Mouse (Mus musculus) midbrain, embryonic 11.5 days (tissue): ENCODE results near the gene Grin2d. TPM values are rescaled to one million over a fixed set of nuclear protein-coding genes. Genes with fewer than 3 reads are reported as not detected.

Source experiments
- ATAC-seq: fragments of 200-750 bp; cut with Nextera tagmentation; 2 replicates; pipeline ENCODE4 v1.8.0; 2017; ENCODE audit warnings: moderate TSS enrichment, moderate library complexity; ENCODE audit not compliant: low FRiP score
- DNase-seq: peaks from one replicate; pipeline ENCODE4 v3.0.0; 2015; ENCODE audit warnings: low spot score; ENCODE audit errors: missing footprints
- H3K27ac ChIP-seq: fragments of 300-500 bp; sonication (generic); 2 replicates; pipeline ENCODE4 v1.5.1; 2014; ENCODE audit warnings: low read depth, low read length
- H3K27me3 ChIP-seq: fragments of 300-500 bp; sonication (generic); 2 replicates; pipeline ENCODE4 v1.6.1; 2014; ENCODE audit warnings: mild to moderate bottlenecking, low read length, moderate library complexity, mixed read lengths; ENCODE audit not compliant: control insufficient read depth, insufficient read depth
- H3K36me3 ChIP-seq: fragments of 300-500 bp; sonication (generic); 2 replicates; pipeline ENCODE4 v1.6.1; 2014; ENCODE audit warnings: mild to moderate bottlenecking, low read length, moderate library complexity, mixed read lengths; ENCODE audit not compliant: control insufficient read depth, insufficient read depth
- H3K4me1 ChIP-seq: fragments of 300-500 bp; sonication (generic); 2 replicates; pipeline ENCODE4 v1.6.1; 2014; ENCODE audit warnings: low read length; ENCODE audit not compliant: control insufficient read depth, insufficient read depth
- H3K4me2 ChIP-seq: fragments of 300-500 bp; sonication (generic); 2 replicates; pipeline ENCODE4 v1.6.1; 2014; ENCODE audit warnings: mild to moderate bottlenecking, moderate library complexity
- H3K4me3 ChIP-seq: fragments of 300-500 bp; sonication (generic); 2 replicates; pipeline ENCODE4 v1.5.1; 2014; ENCODE audit warnings: low read depth, low read length
- H3K9ac ChIP-seq: fragments of 300-500 bp; sonication (generic); 2 replicates; pipeline ENCODE4 v1.6.1; 2014; ENCODE audit warnings: low read length
- H3K9me3 ChIP-seq: fragments of 300-500 bp; sonication (generic); 2 replicates; pipeline ENCODE4 v1.6.1; 2016; ENCODE audit warnings: low read length; ENCODE audit not compliant: control insufficient read depth
- WGBS: fragments of 180-500 bp; shearing (Covaris S2); extraction: QIAGEN DNeasy Blood & Tissue Kit; methylation state at CpG from one replicate; pipeline ENCODE4 v1.1.7; 2014; 5-methylcytosine and 5-hydroxymethylcytosine counted together
- polyA plus RNA-seq: library from polyadenylated mRNA; unstranded; fragments of >200 nt; fragmentation: Nextera tagmentation; extraction: Ambion mirVana; gene quantifications from 2 replicates; pipeline ENCODE4 v1.2.1, GENCODE M21; 2014

Gene Grin2d
- polyA plus RNA-seq, 1 experiment from 2014 or later, result 0.14 TPM

DNA sequence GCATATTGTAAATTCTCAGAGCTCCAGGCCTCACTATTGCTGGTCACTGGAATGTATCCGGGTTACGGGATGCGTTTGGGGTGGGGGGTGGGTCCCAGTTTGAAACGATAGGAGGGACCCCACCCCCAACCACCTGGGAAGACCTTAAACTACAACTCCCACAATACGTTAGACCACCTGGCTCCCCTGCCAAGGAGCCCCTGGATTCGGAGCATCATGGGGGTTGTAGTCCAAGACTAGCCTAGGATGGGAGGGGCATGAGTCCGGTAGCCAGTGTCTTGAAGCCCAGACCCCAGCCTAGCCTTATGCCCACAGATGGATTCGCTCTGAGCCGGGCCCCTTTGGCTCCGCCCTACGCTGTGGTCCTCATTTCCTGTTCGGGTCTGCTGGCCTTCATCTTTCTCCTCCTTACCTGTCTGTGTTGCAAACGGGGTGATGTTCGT, 92.0 kb downstream of the Grin2d start:
- peak overlapping the region; percentile 79 for H3K4me2 ChIP-seq
- ATAC-seq, result peak; percentile 62
- H3K9me3 ChIP-seq, result no peaks in the 10 kb centered on the region
- peaks cover 2% of the 10 kb centered on the region; the same call in 1 of the 2 replicates for H3K27me3 ChIP-seq
- peak overlapping the region; percentile 85 for H3K27ac ChIP-seq
- peaks cover 14% of the 10 kb centered on the region for H3K36me3 ChIP-seq
- peak overlapping the region; percentile 71 for H3K4me3 ChIP-seq
- 2% methylated on average over 14 of the region's 14 CpGs for WGBS
- DNase-seq, result peak; percentile 97
- H3K4me1 ChIP-seq, result peaks cover 21% of the 10 kb centered on the region
- peak overlapping the region; percentile 82 for H3K9ac ChIP-seq

DNA sequence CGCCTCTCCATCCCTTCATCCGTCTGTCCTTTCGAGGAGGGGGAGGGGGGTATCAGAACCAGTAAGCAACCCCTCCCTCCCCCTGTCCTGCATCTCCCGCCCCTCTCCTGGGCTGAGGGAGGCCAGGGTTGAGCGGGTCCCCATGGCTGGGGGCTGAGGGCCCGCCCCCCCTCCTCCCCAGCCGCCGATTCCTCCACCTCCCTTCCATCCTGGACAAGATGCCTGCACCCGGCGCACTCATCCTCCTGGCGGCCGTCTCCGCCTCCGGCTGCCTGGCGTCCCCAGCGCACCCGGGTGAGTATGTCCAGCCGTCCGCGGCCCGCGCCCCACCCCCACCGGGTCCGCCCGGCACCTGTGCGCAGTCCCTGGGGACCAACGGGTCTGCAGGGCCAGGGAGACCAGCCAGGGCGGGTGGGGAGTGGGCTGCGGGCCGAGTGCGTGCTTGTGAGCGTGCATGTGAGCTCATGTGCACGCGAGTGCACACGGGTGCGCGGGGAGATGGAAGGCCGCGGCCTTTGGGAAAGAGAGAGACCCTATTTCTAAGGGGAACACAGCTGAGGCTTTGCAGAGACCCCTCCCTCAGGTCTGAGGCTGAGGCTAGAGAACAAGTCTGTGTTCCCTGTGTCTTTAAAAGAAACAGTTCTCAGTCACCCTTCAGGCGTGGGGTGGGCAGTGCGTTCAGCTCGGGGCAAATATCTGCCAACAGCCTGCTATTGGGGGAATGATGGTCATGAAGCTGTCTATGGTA, 92.6 kb downstream of the Grin2d start:
- Histone ChIP-seq H3K9me3 (no peaks in the 10 kb centered on the region), H3K4me1 (peaks cover 21% of the 10 kb centered on the region), H3K27me3 (peaks cover 2% of the 10 kb centered on the region; the same call in 1 of the 2 replicates), H3K36me3 (peaks cover 13% of the 10 kb centered on the region), H3K9ac (peak overlapping the region; percentile 82), H3K4me3 (peak overlapping the region; percentile 71), H3K27ac (peak overlapping the region; percentile 85), H3K4me2 (peak overlapping the region; percentile 79)
- under 1% methylated on average over 35 of the region's 42 CpGs for WGBS
- ATAC-seq, result peak; percentile 65
- DNase-seq, result no peak

DNA sequence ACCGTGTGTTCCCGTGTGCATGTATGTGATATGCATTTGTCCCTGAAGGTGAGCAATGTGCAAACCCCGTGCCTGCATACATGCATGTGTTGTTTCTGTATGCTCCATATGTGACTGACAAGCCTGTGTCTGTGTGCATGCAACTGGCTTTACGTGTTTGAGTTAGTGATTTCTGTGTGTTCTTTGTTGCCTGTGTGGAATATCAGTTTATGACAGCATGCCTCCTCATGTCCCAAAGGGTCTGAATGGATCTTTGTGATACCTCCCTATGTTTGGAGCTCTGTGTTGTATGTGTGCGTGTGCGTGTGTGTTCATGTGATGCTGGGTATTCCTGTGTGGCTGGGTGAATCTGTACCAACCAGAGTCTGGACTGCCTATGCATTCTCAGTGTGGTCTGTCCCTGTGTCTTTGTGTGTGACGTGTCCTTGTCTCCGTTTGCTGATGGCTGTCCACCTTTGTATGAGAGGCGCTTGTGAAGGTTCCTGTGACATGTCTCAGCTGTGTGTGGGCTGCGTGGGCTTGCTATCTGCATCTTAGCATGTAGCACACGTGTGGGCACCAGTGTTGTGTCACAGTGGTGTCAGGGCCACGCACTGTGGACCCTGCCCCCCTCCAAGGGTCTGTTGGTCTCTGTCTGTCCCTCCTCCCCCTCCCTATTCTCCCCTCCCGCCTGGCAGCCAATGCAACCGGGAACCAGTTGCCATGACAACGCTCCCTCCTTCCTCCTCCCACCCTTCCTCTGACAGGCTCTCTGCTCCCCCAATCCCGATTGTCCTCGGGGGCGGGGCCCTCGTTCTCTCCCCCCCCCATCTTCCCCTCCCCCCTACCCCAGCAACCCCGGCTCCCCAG, 93.4 kb downstream of the Grin2d start, which contains the start of gene Sult2b1:
Gene Sult2b1, minus strand, starts transcription at position 146 of the 849 bp plus-strand sequence.
- peaks cover 21% of the 10 kb centered on the region for H3K4me1 ChIP-seq
- DNase-seq, result peak; percentile 98
- WGBS, result 24% methylated on average over 20 of the region's 20 CpGs

DNA sequence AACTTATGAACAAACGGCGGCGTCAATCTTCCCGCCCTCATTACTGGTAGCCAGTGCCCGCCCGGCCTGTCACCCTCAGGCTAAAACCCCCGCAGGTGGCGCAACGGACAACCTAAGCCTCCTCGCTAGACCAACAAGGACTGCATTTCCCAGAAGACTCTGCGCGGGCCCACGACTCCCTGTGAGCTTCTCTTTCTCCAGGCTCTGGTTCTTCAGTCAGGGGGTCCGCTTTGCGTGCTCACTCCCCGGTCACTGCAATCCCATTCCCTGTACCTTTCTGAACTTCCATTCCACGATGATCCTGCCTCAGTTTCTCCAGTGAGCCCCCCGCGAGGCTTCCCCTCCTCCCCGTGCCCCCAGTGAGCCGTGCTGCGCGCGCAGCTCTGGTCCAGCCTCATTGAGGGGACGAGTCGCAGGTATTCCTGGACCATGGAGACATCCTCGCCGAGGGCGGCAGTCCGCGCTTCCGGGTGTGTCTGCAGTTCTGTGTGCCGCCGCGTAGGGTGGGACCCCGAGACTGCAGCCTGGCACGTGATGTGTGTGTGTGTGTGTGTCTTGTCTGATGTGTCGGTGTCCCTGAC, 94.6 kb downstream of the Grin2d start, which contains the start of gene Lmtk3:
Gene Lmtk3, plus strand, starts transcription at position 228 of the 581 bp plus-strand sequence.
- Histone ChIP-seq H3K27ac (peak within 1 kb of the TSS; percentile 85), H3K27me3 (peaks cover 2% of the 10 kb centered on the region; the same call in 1 of the 2 replicates), H3K9ac (peak within 1 kb of the TSS; percentile 82), H3K4me3 (peak within 1 kb of the TSS; percentile 71), H3K4me2 (peak within 1 kb of the TSS; percentile 79), H3K36me3 (peaks cover 3% of the 10 kb centered on the region; the same call in 1 of the 2 replicates), H3K9me3 (no peaks in the 10 kb centered on the region), H3K4me1 (peaks cover 24% of the 10 kb centered on the region)
- peak; percentile 23 for ATAC-seq
- DNase-seq, result peak; percentile 97
- WGBS, result 0% methylated on average over 38 of the region's 38 CpGs

More for the DNA sequence above, 93.4 kb downstream of the Grin2d start, which contains the start of gene Sult2b1:
- Histone ChIP-seq H3K27me3 (peaks cover 2% of the 10 kb centered on the region; the same call in 1 of the 2 replicates), H3K27ac (peak within 1 kb of the TSS; percentile 85), H3K4me2 (peak within 1 kb of the TSS; percentile 79), H3K9ac (peak within 1 kb of the TSS; percentile 82), H3K36me3 (peaks cover 6% of the 10 kb centered on the region), H3K9me3 (no peaks in the 10 kb centered on the region), H3K4me3 (peak within 1 kb of the TSS; percentile 71)
- peak; percentile 71 for ATAC-seq

DNA sequence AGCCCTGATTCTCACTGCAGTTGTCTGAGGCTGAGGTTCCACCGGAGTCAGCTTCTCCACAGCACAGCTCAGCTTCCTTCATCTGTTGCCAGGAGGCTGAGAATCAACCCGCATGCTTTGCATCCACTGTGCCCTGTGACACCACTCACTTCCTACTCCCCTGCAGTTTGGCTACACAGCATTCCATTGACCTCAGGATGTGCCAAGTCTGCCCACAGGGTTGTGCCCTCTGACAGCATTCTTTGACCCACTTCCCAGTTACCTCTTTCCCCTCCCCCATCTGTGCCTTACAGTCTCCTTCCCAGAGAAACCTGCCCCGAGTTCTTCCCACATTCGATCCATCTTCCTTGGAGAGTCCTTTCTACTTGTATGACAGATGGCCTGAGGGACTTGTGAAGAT, 95.9 kb downstream of the Grin2d start:
- ATAC-seq (no peak), DNase-seq (peak; percentile 64)
- Histone ChIP-seq H3K4me2 (no peak overlapping the region), H3K27me3 (peaks cover 2% of the 10 kb centered on the region; the same call in 1 of the 2 replicates), H3K27ac (no peak overlapping the region), H3K4me1 (peaks cover 23% of the 10 kb centered on the region), H3K9ac (no peak overlapping the region), H3K9me3 (no peaks in the 10 kb centered on the region), H3K36me3 (no peaks in the 10 kb centered on the region), H3K4me3 (no peak overlapping the region)
- 74% methylated on average over 4 of the region's 4 CpGs for WGBS

Other genes starting within 250 kb of the Grin2d start
- gene Mamstr, start 238.4 kb downstream of the Grin2d start, polyA plus RNA-seq, result 1.8 and 2.1 TPM in 2 replicates
- not detected in 2 replicates for gene Fut2, start 212.0 kb downstream of the Grin2d start, polyA plus RNA-seq
- gene Ntn5, start 194.4 kb downstream of the Grin2d start, polyA plus RNA-seq, result 0.21 TPM in 1 of 2 replicates, not detected in the other
- 0.19 and 0.36 TPM in 2 replicates for gene Sec1, start 184.0 kb downstream of the Grin2d start, polyA plus RNA-seq
- 3.3 and 6.3 TPM in 2 replicates for gene Car11, start 178.5 kb downstream of the Grin2d start, polyA plus RNA-seq
- gene Dbp, start 173.3 kb downstream of the Grin2d start, polyA plus RNA-seq, result 2.2 and 3.5 TPM in 2 replicates
- gene Rpl18, start 162.9 kb downstream of the Grin2d start, polyA plus RNA-seq, result 878 and 933 TPM in 2 replicates
- gene Sphk2, start 160.4 kb downstream of the Grin2d start, polyA plus RNA-seq, result 11.8 and 14.9 TPM in 2 replicates
- 0.57 and 1.4 TPM in 2 replicates for gene Fam83e, start 157.2 kb downstream of the Grin2d start, polyA plus RNA-seq
- gene Spaca4, start 152.6 kb downstream of the Grin2d start, polyA plus RNA-seq, result not detected in 2 replicates
- gene Lmtk3, start 94.6 kb downstream of the Grin2d start, polyA plus RNA-seq, result 4.6 and 4.8 TPM in 2 replicates
- gene Sult2b1, start 93.7 kb downstream of the Grin2d start, polyA plus RNA-seq, result 1.5 and 2.4 TPM in 2 replicates
- 224 and 225 TPM in 2 replicates for gene Cyth2, start 63.8 kb downstream of the Grin2d start, polyA plus RNA-seq
- 0.69 and 0.75 TPM in 2 replicates for gene Kcnj14, start 53.6 kb downstream of the Grin2d start, polyA plus RNA-seq
- 64.0 and 67.9 TPM in 2 replicates for gene Grwd1, start 47.4 kb downstream of the Grin2d start, polyA plus RNA-seq
- gene Kdelr1, start 5.6 kb downstream of the Grin2d start, polyA plus RNA-seq, result 76.7 and 84.0 TPM in 2 replicates
- gene Syngr4, start 18.3 kb upstream of the Grin2d start, polyA plus RNA-seq, result 0.63 and 1.3 TPM in 2 replicates
- gene Tmem143, start 18.6 kb upstream of the Grin2d start, polyA plus RNA-seq, result 3.0 and 3.2 TPM in 2 replicates
- 27.2 and 28.2 TPM in 2 replicates for gene Emp3, start 43.0 kb upstream of the Grin2d start, polyA plus RNA-seq
- 2.0 and 2.4 TPM in 2 replicates for gene Ccdc114, start 45.7 kb upstream of the Grin2d start, polyA plus RNA-seq
- 0.03 and 0.44 TPM in 2 replicates for gene Abcc6, start 151.9 kb upstream of the Grin2d start, polyA plus RNA-seq
- 13.9 and 14.1 TPM in 2 replicates for gene Nomo1, start 155.3 kb upstream of the Grin2d start, polyA plus RNA-seq
- gene Kcnj11, start 222.4 kb upstream of the Grin2d start, polyA plus RNA-seq, result 0.07 and 0.49 TPM in 2 replicates